Mouse (Mus musculus): ENCODE data around the gene N4bp2.

N4bp2 gene

GRCm38 (mm10) chr5:65862217-65862927, 99.1 kb downstream of the N4bp2 start:
- DNase-seq (ENCODE audit: low spot score in 2 of 2): no peak

- no peak for DNase-seq (ENCODE audit: low spot score in 2 of 2)
Measured at GRCm38 (mm10) chr5:65863349-65863749, 100.0 kb downstream of the N4bp2 start.

GRCm38 (mm10) chr5:65864486-65864885, 101.2 kb downstream of the N4bp2 start:
- no peak for DNase-seq (ENCODE audit: low spot score in 2 of 2)

- DNase-seq (ENCODE audit: low spot score in 2 of 2): no peak
Measured at GRCm38 (mm10) chr5:65864946-65865345, 101.6 kb downstream of the N4bp2 start.

GRCm38 (mm10) chr5:65866591-65866990, 103.3 kb downstream of the N4bp2 start:
- no peak for DNase-seq (ENCODE audit: low spot score in 2 of 2)

- no peak for DNase-seq (ENCODE audit: low spot score in 2 of 2)
Measured at GRCm38 (mm10) chr5:65867380-65868116, 104.2 kb downstream of the N4bp2 start.

- no peak for DNase-seq (ENCODE audit: low spot score in 2 of 2)
Measured at GRCm38 (mm10) chr5:65868419-65868818, 105.1 kb downstream of the N4bp2 start.

GRCm38 (mm10) chr5:65869660-65870059, 106.3 kb downstream of the N4bp2 start:
- no peak for DNase-seq (ENCODE audit: low spot score in 2 of 2)

- DNase-seq (ENCODE audit: low spot score in 2 of 2): no peak
Measured at GRCm38 (mm10) chr5:65871276-65871875, 108.1 kb downstream of the N4bp2 start.

- no peak for DNase-seq (ENCODE audit: low spot score in 2 of 2)
Measured at GRCm38 (mm10) chr5:65873212-65873611, 109.9 kb downstream of the N4bp2 start.

GRCm38 (mm10) chr5:65875269-65875668, 111.9 kb downstream of the N4bp2 start:
- no peak for DNase-seq (ENCODE audit: low spot score in 2 of 2)

- DNase-seq (ENCODE audit: low spot score in 2 of 2): no peak
Measured at GRCm38 (mm10) chr5:65878367-65878766, 115.0 kb downstream of the N4bp2 start.

Measured in frontal cortex, postnatal 36 days (tissue).